Mouse (Mus musculus): Measurements from ENCODE around the gene Fam219a.

The Fam219a gene

GRCm38 (mm10) chr4:41554994-41555663 lies 14.2 kb downstream of the Fam219a start:
- no peak for ATAC-seq (ENCODE audit: insufficient number of reproducible peaks, low FRiP score, low TSS enrichment)

- ATAC-seq (ENCODE audit: insufficient number of reproducible peaks, low FRiP score, low TSS enrichment) = no peak
These were observed 16.2 kb downstream of the Fam219a start for GRCm38 (mm10) chr4:41553116-41553515.

- no peak for ATAC-seq (ENCODE audit: insufficient number of reproducible peaks, low FRiP score, low TSS enrichment)
These were observed 16.8 kb downstream of the Fam219a start for GRCm38 (mm10) chr4:41552529-41552928.

GRCm38 (mm10) chr4:41547086-41547485 lies 22.3 kb downstream of the Fam219a start:
- no peak for ATAC-seq (ENCODE audit: insufficient number of reproducible peaks, low FRiP score, low TSS enrichment)

GRCm38 (mm10) chr4:41545985-41546384 lies 23.4 kb downstream of the Fam219a start:
- ATAC-seq (ENCODE audit: insufficient number of reproducible peaks, low FRiP score, low TSS enrichment) = peak; percentile 75; the same call in 1 of the 2 replicates

- ATAC-seq (ENCODE audit: insufficient number of reproducible peaks, low FRiP score, low TSS enrichment) = no peak
These were observed 27.2 kb downstream of the Fam219a start for GRCm38 (mm10) chr4:41542136-41542535.

- ATAC-seq (ENCODE audit: insufficient number of reproducible peaks, low FRiP score, low TSS enrichment) = no peak
These were observed 34.5 kb downstream of the Fam219a start for GRCm38 (mm10) chr4:41534866-41535265.

- ATAC-seq (ENCODE audit: insufficient number of reproducible peaks, low FRiP score, low TSS enrichment) = no peak
These were observed 36.9 kb downstream of the Fam219a start for GRCm38 (mm10) chr4:41532420-41532819.

GRCm38 (mm10) chr4:41527996-41528395 lies 41.3 kb downstream of the Fam219a start:
- no peak for ATAC-seq (ENCODE audit: insufficient number of reproducible peaks, low FRiP score, low TSS enrichment)

- no peak for ATAC-seq (ENCODE audit: insufficient number of reproducible peaks, low FRiP score, low TSS enrichment)
These were observed 42.3 kb downstream of the Fam219a start for GRCm38 (mm10) chr4:41527076-41527475.

- no peak for ATAC-seq (ENCODE audit: insufficient number of reproducible peaks, low FRiP score, low TSS enrichment)
These were observed 42.8 kb downstream of the Fam219a start for GRCm38 (mm10) chr4:41526553-41526952.

GRCm38 (mm10) chr4:41524829-41525228 lies 44.5 kb downstream of the Fam219a start:
- ATAC-seq (ENCODE audit: insufficient number of reproducible peaks, low FRiP score, low TSS enrichment) = no peak

GRCm38 (mm10) chr4:41523839-41524238 lies 45.5 kb downstream of the Fam219a start:
- no peak for ATAC-seq (ENCODE audit: insufficient number of reproducible peaks, low FRiP score, low TSS enrichment)

GRCm38 (mm10) chr4:41522788-41523187 lies 46.5 kb downstream of the Fam219a start:
- ATAC-seq (ENCODE audit: insufficient number of reproducible peaks, low FRiP score, low TSS enrichment) = 0 out of 2 replicates have a peak, but pooled peaks have one; percentile 24

- no peak for ATAC-seq (ENCODE audit: insufficient number of reproducible peaks, low FRiP score, low TSS enrichment)
These were observed 47.2 kb downstream of the Fam219a start for GRCm38 (mm10) chr4:41522136-41522535.

GRCm38 (mm10) chr4:41520641-41521040 lies 48.7 kb downstream of the Fam219a start:
- ATAC-seq (ENCODE audit: insufficient number of reproducible peaks, low FRiP score, low TSS enrichment) = no peak

GRCm38 (mm10) chr4:41519195-41519594 lies 50.1 kb downstream of the Fam219a start:
- no peak for ATAC-seq (ENCODE audit: insufficient number of reproducible peaks, low FRiP score, low TSS enrichment)

GRCm38 (mm10) chr4:41518349-41518748 lies 51.0 kb downstream of the Fam219a start:
- ATAC-seq (ENCODE audit: insufficient number of reproducible peaks, low FRiP score, low TSS enrichment) = no peak

- no peak for ATAC-seq (ENCODE audit: insufficient number of reproducible peaks, low FRiP score, low TSS enrichment)
These were observed 52.1 kb downstream of the Fam219a start, which contains the start of gene 1110017D15Rik for GRCm38 (mm10) chr4:41517233-41517632. Gene 1110017D15Rik (minus strand): TSS chr4:41517333.

GRCm38 (mm10) chr4:41513714-41514113 lies 55.6 kb downstream of the Fam219a start:
- no peak for ATAC-seq (ENCODE audit: insufficient number of reproducible peaks, low FRiP score, low TSS enrichment)

- no peak for ATAC-seq (ENCODE audit: insufficient number of reproducible peaks, low FRiP score, low TSS enrichment)
These were observed 56.0 kb downstream of the Fam219a start for GRCm38 (mm10) chr4:41513309-41513708.

- ATAC-seq (ENCODE audit: insufficient number of reproducible peaks, low FRiP score, low TSS enrichment) = no peak
These were observed 61.3 kb downstream of the Fam219a start for GRCm38 (mm10) chr4:41507998-41508397.
